ENCODE assay signal across 7 mouse cellular contexts in genomic region chr17:29437535-29438324, GRCm38 (mm10). TPM values are rescaled to one million over a fixed set of nuclear protein-coding genes. Genes with fewer than 3 reads are reported as not detected.
A peak's percentile ranks its signal among the peaks of the same experiment; 100 is the strongest.
DNase-seq lines count a peak whose midpoint lies in the region; ATAC-seq and TF ChIP-seq lines count a peak whose summit lies in the region.

No protein-coding gene starts in this region.

- peak overlapping the region; percentile 54 for H3K9ac ChIP-seq in forebrain, embryonic 11.5 days (ENCODE audit: low read length)
- H3K9ac ChIP-seq in limb, embryonic 15.5 days, result peak overlapping the region; percentile 28; the same call in 1 of the 2 replicates

- 27% methylated on average over 16 of the region's 16 CpGs for WGBS in spleen, adult 2 months
- 43% methylated on average over 16 of the region's 16 CpGs for WGBS in forebrain, embryonic 11.5 days
- WGBS in limb, embryonic 15.5 days, result 32% methylated on average over 16 of the region's 16 CpGs

- no peak for TF ChIP-seq POLR2A in spleen, adult 2 months (IDR thresholded peaks at IDR 0.05; ENCODE audit: low read depth, low read length)

- H3K4me3 ChIP-seq in spleen, adult 2 months (ENCODE audit: extremely low read depth, insufficient read depth, insufficient read length), result peak overlapping the region; percentile 57
- peak overlapping the region; percentile 31 for H3K4me3 ChIP-seq in forebrain, embryonic 11.5 days (ENCODE audit: low read depth, low read length)
- H3K4me3 ChIP-seq in limb, embryonic 15.5 days, result peak overlapping the region; percentile 39

- ATAC-seq in forebrain, embryonic 11.5 days (replicated peaks; ENCODE audit: low FRiP score), result no peak
- 0 out of 2 replicates have a peak, but pooled peaks have one; percentile 3 for ATAC-seq in limb, embryonic 15.5 days (ENCODE audit: insufficient number of reproducible peaks, low FRiP score, low TSS enrichment, low read depth)
- no peak for ATAC-seq in inflammation-experienced regulatory T-cells, adult 6 months

- H3K4me1 ChIP-seq in spleen, adult 2 months (ENCODE audit: control insufficient read depth, insufficient read depth, insufficient read length), result peaks cover 10% of the 10 kb centered on the region
- peaks cover 9% of the 10 kb centered on the region; the same call in 1 of the 2 replicates for H3K4me1 ChIP-seq in forebrain, embryonic 11.5 days (replicated peaks; ENCODE audit: control insufficient read depth, insufficient read depth, low read length)
- H3K4me1 ChIP-seq in limb, embryonic 15.5 days, result peaks cover 29% of the 10 kb centered on the region

- H3K36me3 ChIP-seq in spleen, adult 2 months (ENCODE audit: control insufficient read depth, insufficient read depth, low read length), result no peaks in the 10 kb centered on the region
- H3K36me3 ChIP-seq in forebrain, embryonic 11.5 days (ENCODE audit: control insufficient read depth, insufficient read depth, low read length), result no peaks in the 10 kb centered on the region
- H3K36me3 ChIP-seq in limb, embryonic 15.5 days, result no peaks in the 10 kb centered on the region

- H3K27me3 ChIP-seq in spleen, adult 2 months (ENCODE audit: control insufficient read depth, insufficient read depth, low read length), result no peaks in the 10 kb centered on the region
- no peaks in the 10 kb centered on the region for H3K27me3 ChIP-seq in forebrain, embryonic 11.5 days (ENCODE audit: control insufficient read depth, insufficient read depth, low read length)
- H3K27me3 ChIP-seq in limb, embryonic 15.5 days, result no peaks in the 10 kb centered on the region

- H3K27ac ChIP-seq in spleen, adult 2 months (ENCODE audit: insufficient read depth, low read length), result peak overlapping the region; percentile 74
- H3K27ac ChIP-seq in forebrain, embryonic 11.5 days (ENCODE audit: low read depth, low read length), result peak overlapping the region; percentile 92
- peak overlapping the region; percentile 67; the same call in 1 of the 2 replicates for H3K27ac ChIP-seq in limb, embryonic 15.5 days

- H3K4me2 ChIP-seq in forebrain, embryonic 11.5 days (ENCODE audit: low read depth, low read length, severe bottlenecking), result peak overlapping the region; percentile 55
- peak overlapping the region; percentile 77 for H3K4me2 ChIP-seq in limb, embryonic 15.5 days

- no peak for TF ChIP-seq CTCF in spleen, adult 2 months (IDR thresholded peaks at IDR 0.05; ENCODE audit: extremely low read depth, insufficient read depth, insufficient read length, insufficient replicate concordance)

- no peak for DNase-seq in spleen, adult 2 months (ENCODE audit: low read depth in 1 of 2, low spot score in 2 of 2)
- DNase-seq in spleen, postnatal 4 days (ENCODE audit: low spot score in 2 of 2), result no peak
- DNase-seq in forebrain, embryonic 11.5 days (ENCODE audit: low spot score), result no peak
- DNase-seq in retina, embryonic 14.5 days (ENCODE audit: low spot score), result no peak
- no peak for DNase-seq in testis, postnatal 10 days (ENCODE audit: low spot score)

- no peaks in the 10 kb centered on the region for H3K9me3 ChIP-seq in forebrain, embryonic 11.5 days (ENCODE audit: control insufficient read depth, low read length)
- H3K9me3 ChIP-seq in limb, embryonic 15.5 days, result no peaks in the 10 kb centered on the region

RNA-seq across cellular contexts. Expression of gene Pim1, which starts 52.8 kb away (rescaled TPM):
- polyA plus RNA-seq in spleen, adult 2 months (2012; rRNA removed), result 56.6 and 90.2 TPM in 2 replicates
- 21.1 and 22.5 TPM in 2 replicates for polyA plus RNA-seq in forebrain, embryonic 11.5 days (2014; fragmentation: Nextera tagmentation; extraction: Ambion mirVana)
- 20.0 and 21.6 TPM in 2 replicates for polyA plus RNA-seq in limb, embryonic 15.5 days (2015; fragmentation: Nextera tagmentation; extraction: Ambion mirVana)
- polyA plus RNA-seq in inflammation-experienced regulatory T-cells, adult 6 months (2017; shearing (Covaris generic)), result 100 to 1,000 TPM; 255 to 344 (median 288) TPM
